Mouse (Mus musculus) kidney, postnatal 0 days (tissue): ENCODE measurements around the gene Cdk14. TPM values are rescaled to one million over a fixed set of nuclear protein-coding genes. Genes with fewer than 3 reads are reported as not detected.

ENCODE experiments used
- ATAC-seq: fragments of 200-750 bp; cut with Nextera tagmentation; replicated peaks from 2 replicates; pipeline ENCODE4 v1.8.0; 2017; ENCODE audit warnings: low read depth, moderate number of reproducible peaks, moderate TSS enrichment, moderate library complexity; ENCODE audit not compliant: low FRiP score
- DNase-seq: peaks from one replicate; pipeline ENCODE4 v3.0.0-alpha.2; 2016; ENCODE audit warnings: low spot score
- H3K27ac ChIP-seq: fragments of 300-500 bp; sonication (generic); 2 replicates; pipeline ENCODE4 v1.5.1; 2014; ENCODE audit warnings: mild to moderate bottlenecking
- H3K27me3 ChIP-seq: fragments of 300-500 bp; sonication (generic); 2 replicates; pipeline ENCODE4 v1.6.1; 2014; ENCODE audit warnings: low read length, mixed read lengths; ENCODE audit not compliant: insufficient read depth
- H3K36me3 ChIP-seq: fragments of 300-500 bp; sonication (generic); 2 replicates; pipeline ENCODE4 v1.6.1; 2014; ENCODE audit warnings: low read length, mixed read lengths; ENCODE audit not compliant: insufficient read depth
- H3K4me1 ChIP-seq: fragments of 300-500 bp; sonication (generic); replicated peaks from 2 replicates; pipeline ENCODE4 v1.6.1; 2014; ENCODE audit warnings: antibody characterized with exemption, low read length, mixed read lengths; ENCODE audit not compliant: insufficient read depth
- H3K4me2 ChIP-seq: fragments of 300-500 bp; sonication (generic); 2 replicates; pipeline ENCODE4 v1.6.1; 2014; ENCODE audit warnings: mild to moderate bottlenecking, low read length, moderate library complexity, mixed read lengths
- H3K4me3 ChIP-seq: fragments of 300-500 bp; sonication (generic); replicated peaks from 2 replicates; pipeline ENCODE4 v1.5.1; 2014; ENCODE audit warnings: low read depth, low read length
- H3K9ac ChIP-seq: fragments of 300-500 bp; sonication (generic); 2 replicates; pipeline ENCODE4 v1.6.1; 2014; ENCODE audit warnings: low read depth, low read length
- H3K9me3 ChIP-seq: fragments of 300-500 bp; sonication (generic); replicated peaks from 2 replicates; pipeline ENCODE4 v1.6.1; 2016; ENCODE audit warnings: low read length, inconsistent platforms, mixed read lengths
- CTCF ChIP-seq: IDR thresholded peaks from 2 replicates; pipeline ENCODE4 v1.5.1; 2016; ENCODE audit warnings: antibody characterized with exemption, low read depth, mild to moderate bottlenecking, moderate library complexity
- WGBS: fragments of 180-500 bp; shearing (Covaris S2); extraction: QIAGEN DNeasy Blood & Tissue Kit; methylation state at CpG from one replicate; pipeline ENCODE4 v1.1.7; 2014; 5-methylcytosine and 5-hydroxymethylcytosine counted together
- microRNA-seq: library from miRNA; unstranded; fragments of <30 nt; microRNA quantifications from one replicate; pipeline ENCODE4, GENCODE M21; 2016
- polyA plus RNA-seq: library from polyadenylated mRNA; unstranded; fragments of >200 nt; fragmentation: Nextera tagmentation; extraction: Ambion mirVana; gene quantifications from 2 replicates; pipeline ENCODE4 v1.2.1, GENCODE M21; 2015

The Cdk14 gene
- polyA plus RNA-seq, 1 experiment from 2014 or later, result 8.8 TPM

DNA sequence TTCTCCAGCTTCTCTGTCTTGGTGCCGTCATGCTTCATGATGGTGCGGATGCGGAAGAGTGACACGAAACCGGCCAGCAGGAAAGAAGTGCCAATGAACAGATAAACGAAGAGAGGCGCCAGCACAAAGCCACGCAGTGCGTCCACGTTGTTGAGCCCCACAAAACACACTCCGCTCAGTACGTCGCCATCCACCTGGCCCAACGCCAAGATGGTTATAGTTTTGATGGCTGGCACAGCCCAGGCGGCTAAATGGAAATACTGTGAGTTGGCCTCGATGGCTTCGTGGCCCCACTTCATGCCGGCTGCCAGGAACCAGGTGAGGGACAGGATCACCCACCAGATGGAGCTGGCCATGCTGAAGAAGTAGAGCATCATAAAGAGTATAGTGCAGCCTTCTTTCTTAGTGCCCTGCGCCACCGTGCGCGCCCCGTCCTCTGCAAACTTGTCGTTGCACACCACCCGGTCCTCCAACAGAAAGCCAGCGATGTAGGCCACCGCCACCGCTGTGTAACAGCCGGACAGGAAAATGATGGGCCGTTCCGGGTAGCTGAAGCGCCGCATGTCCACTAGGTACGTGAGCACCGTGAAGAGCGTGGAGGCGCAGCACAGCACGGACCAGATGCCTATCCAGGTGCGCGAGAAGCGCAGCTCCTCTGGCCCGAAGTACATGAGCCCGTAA lies 664.0 kb downstream of the Cdk14 start:
- no peaks in the 10 kb centered on the region for H3K9me3 ChIP-seq
- WGBS, result 3% methylated on average over 40 of the region's 43 CpGs
- ATAC-seq (no peak), DNase-seq (peak; percentile 47)
- peak overlapping the region; percentile 90 for H3K9ac ChIP-seq
- H3K4me3 ChIP-seq, result peak overlapping the region; percentile 82
- no peaks in the 10 kb centered on the region; the same call in 1 of the 2 replicates for H3K4me1 ChIP-seq
- peak; percentile 38 for TF ChIP-seq CTCF
- H3K27ac ChIP-seq, result peak overlapping the region; percentile 97; the same call in 1 of the 2 replicates
- peak overlapping the region; percentile 95 for H3K4me2 ChIP-seq
- H3K36me3 ChIP-seq, result no peaks in the 10 kb centered on the region
- H3K27me3 ChIP-seq, result no peaks in the 10 kb centered on the region

DNA sequence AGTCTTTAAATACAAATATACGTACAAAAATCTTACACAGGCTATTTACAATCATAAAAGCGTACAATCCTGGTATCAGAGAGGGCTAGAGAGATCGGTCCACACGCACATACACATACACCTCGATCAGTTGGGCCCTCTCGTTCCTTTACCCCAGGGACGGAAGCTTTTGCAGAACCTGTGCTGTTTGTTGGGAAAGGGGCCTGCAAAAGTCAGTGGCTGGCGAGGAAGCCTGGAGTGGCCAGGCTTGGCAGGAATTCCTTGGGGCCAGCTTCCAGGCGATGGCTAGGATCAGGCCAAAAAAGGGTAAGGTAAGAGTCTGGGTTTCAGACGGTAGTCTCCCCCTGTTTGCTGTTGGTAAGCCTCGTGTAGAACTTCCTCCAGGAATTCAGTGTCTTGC lies 664.8 kb downstream of the Cdk14 start:
- H3K4me3 ChIP-seq, result peak overlapping the region; percentile 82
- H3K36me3 ChIP-seq, result no peaks in the 10 kb centered on the region
- no peaks in the 10 kb centered on the region for H3K9me3 ChIP-seq
- no peaks in the 10 kb centered on the region for H3K27me3 ChIP-seq
- no peaks in the 10 kb centered on the region; the same call in 1 of the 2 replicates for H3K4me1 ChIP-seq
- H3K9ac ChIP-seq, result peak overlapping the region; percentile 90
- 31% methylated on average over 11 of the region's 11 CpGs for WGBS
- peak overlapping the region; percentile 95 for H3K4me2 ChIP-seq
- H3K27ac ChIP-seq, result peak overlapping the region; percentile 58; the same call in 1 of the 2 replicates
- no peak for TF ChIP-seq CTCF
- DNase-seq (no peak), ATAC-seq (no peak)

DNA sequence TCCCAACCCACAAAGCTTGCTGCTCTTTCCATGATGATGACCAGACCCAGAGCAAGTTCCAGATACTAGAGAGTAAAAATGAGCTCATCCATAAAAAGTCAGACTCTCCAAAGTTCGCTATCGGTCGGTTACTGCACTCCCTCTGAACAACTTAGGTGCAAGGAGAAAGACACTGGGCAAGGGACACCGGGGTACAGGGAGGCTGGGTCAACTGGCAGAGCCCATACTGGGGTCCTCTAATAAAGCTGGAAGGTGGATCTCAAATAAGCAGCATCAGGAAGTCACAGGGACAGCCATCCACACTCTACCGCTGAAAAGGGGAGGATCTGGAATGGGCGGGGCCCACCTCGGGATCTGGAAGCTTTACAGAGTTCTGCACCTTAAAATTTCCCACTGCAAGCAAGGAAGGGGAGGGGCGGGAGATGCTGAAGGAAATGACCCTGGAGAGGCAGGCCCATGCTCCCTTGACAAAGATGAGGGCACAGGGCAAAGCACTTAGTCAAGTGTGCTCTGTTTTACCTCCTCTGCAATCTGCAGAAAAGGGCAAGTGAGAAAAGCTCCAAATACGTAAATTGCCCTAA lies 665.3 kb downstream of the Cdk14 start:
- TF ChIP-seq CTCF, result no peak
- Histone ChIP-seq H3K4me1 (no peaks in the 10 kb centered on the region; the same call in 1 of the 2 replicates), H3K4me3 (peak overlapping the region; percentile 82), H3K4me2 (peak overlapping the region; percentile 95), H3K36me3 (no peaks in the 10 kb centered on the region), H3K27me3 (no peaks in the 10 kb centered on the region), H3K27ac (no peak overlapping the region), H3K9me3 (no peaks in the 10 kb centered on the region), H3K9ac (peak overlapping the region; percentile 90)
- DNase-seq (peak; percentile 46), ATAC-seq (no peak)
- WGBS, result 28% methylated on average over 9 of the region's 9 CpGs

Small RNA genes lying within 50 kb of the gene (microRNA-seq; reads per million reads assigned to microRNA genes)
- gene Gm25037 (not detected), gene Gm44483 (not detected)

Other genes starting within 250 kb of the Cdk14 start
- not detected in 2 replicates for gene 1700015F17Rik, start 58.8 kb upstream of the Cdk14 start, polyA plus RNA-seq
- gene Cldn12, start 94.6 kb upstream of the Cdk14 start, polyA plus RNA-seq, result 31.5 and 34.0 TPM in 2 replicates
- gene Gtpbp10, start 139.2 kb upstream of the Cdk14 start, polyA plus RNA-seq, result 29.6 and 30.2 TPM in 2 replicates
- gene Gm8773, start 153.5 kb upstream of the Cdk14 start, polyA plus RNA-seq, result 0.59 and 0.66 TPM in 2 replicates
- 1.6 and 3.7 TPM in 2 replicates for gene Cfap69, start 243.9 kb upstream of the Cdk14 start, polyA plus RNA-seq